Mouse (Mus musculus) lung, adult 2 months (tissue): ENCODE data around the gene Sar1a.

ENCODE experiments used
- CTCF ChIP-seq: fragments of 200-500 bp; IDR thresholded peaks from 2 replicates; pipeline ENCODE4 v1.5.1; 2011; ENCODE audit warnings: mild to moderate bottlenecking, low read length, control low read depth; ENCODE audit not compliant: insufficient read depth
- POLR2A ChIP-seq: fragments of 200-500 bp; IDR thresholded peaks from 2 replicates; pipeline ENCODE4 v1.6.1; 2011; ENCODE audit warnings: low read depth, mild to moderate bottlenecking, control low read depth, low read length, borderline replicate concordance; ENCODE audit errors: extremely low read depth

- TF ChIP-seq CTCF (no peak), POLR2A (no peak)
These were observed 9.3 kb downstream of the Sar1a start for GRCm38 (mm10) chr10:61689405-61689804.
